7 mouse cellular contexts compared by ENCODE assay signal in the genomic region with DNA sequence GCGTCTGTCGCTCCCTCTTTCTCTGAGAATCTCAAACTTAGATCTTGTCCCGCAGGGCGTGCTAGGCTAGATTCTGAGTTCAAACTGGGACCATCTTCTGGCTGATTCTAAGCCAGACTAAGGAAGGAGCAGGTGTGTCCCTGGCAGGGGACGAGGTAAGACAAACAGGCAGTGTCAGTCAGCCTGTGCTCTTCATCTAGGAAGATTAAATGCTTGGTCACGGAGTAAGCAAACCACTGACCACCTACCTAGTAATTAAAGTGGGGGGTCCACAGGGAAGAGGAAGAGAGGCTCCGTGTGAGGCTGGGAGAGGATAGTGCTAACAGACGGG. TPM values are rescaled to one million over a fixed set of nuclear protein-coding genes. Genes with fewer than 3 reads are reported as not detected.
DNase-seq lines count a peak whose midpoint lies in the region; ATAC-seq and TF ChIP-seq lines count a peak whose summit lies in the region.

No protein-coding gene starts in this region.

- no peak for TF ChIP-seq CTCF in lung, postnatal 0 days (IDR thresholded peaks at IDR 0.05)

- peak overlapping the region; percentile 69 for H3K4me3 ChIP-seq in lung, postnatal 0 days (ENCODE audit: low read depth, low read length)
- H3K4me3 ChIP-seq in forebrain, embryonic 14.5 days (ENCODE audit: low read depth, low read length): peak overlapping the region; percentile 85
- peak overlapping the region; percentile 91 for H3K4me3 ChIP-seq in liver, embryonic 11.5 days (ENCODE audit: low read depth, low read length)
- H3K4me3 ChIP-seq in stomach, embryonic 16.5 days (replicated peaks; ENCODE audit: low read length): peak overlapping the region; percentile 59

- peaks cover 16% of the 10 kb centered on the region for H3K4me1 ChIP-seq in lung, postnatal 0 days (ENCODE audit: insufficient read depth, low read depth, low read length)
- H3K4me1 ChIP-seq in forebrain, embryonic 14.5 days (ENCODE audit: control insufficient read depth, insufficient read depth, low read length): peaks cover 6% of the 10 kb centered on the region
- peaks cover 43% of the 10 kb centered on the region for H3K4me1 ChIP-seq in liver, embryonic 11.5 days (replicated peaks; ENCODE audit: control insufficient read depth, insufficient read depth, low read length)
- H3K4me1 ChIP-seq in stomach, embryonic 16.5 days (ENCODE audit: control insufficient read depth, insufficient read depth, low read length): peaks cover 8% of the 10 kb centered on the region

- no peaks in the 10 kb centered on the region for H3K27me3 ChIP-seq in lung, postnatal 0 days (replicated peaks; ENCODE audit: insufficient read depth, low read length)
- H3K27me3 ChIP-seq in forebrain, embryonic 14.5 days (replicated peaks; ENCODE audit: control insufficient read depth, insufficient read depth, low read length): no peaks in the 10 kb centered on the region
- no peaks in the 10 kb centered on the region for H3K27me3 ChIP-seq in liver, embryonic 11.5 days (replicated peaks; ENCODE audit: control insufficient read depth, insufficient read depth, low read length)
- H3K27me3 ChIP-seq in stomach, embryonic 16.5 days (ENCODE audit: control insufficient read depth, insufficient read depth, low read length): no peaks in the 10 kb centered on the region

- H3K9ac ChIP-seq in lung, postnatal 0 days (replicated peaks; ENCODE audit: low read depth): peak overlapping the region; percentile 57; the same call in 1 of the 2 replicates
- H3K9ac ChIP-seq in forebrain, embryonic 14.5 days (ENCODE audit: low read length): peak overlapping the region; percentile 75; the same call in 1 of the 2 replicates
- peak overlapping the region; percentile 86 for H3K9ac ChIP-seq in liver, embryonic 11.5 days (ENCODE audit: low read depth, low read length)
- peak overlapping the region; percentile 72 for H3K9ac ChIP-seq in stomach, embryonic 16.5 days (ENCODE audit: low read length)

- DNase-seq in lung, postnatal 0 days (ENCODE audit: low spot score): no peak
- DNase-seq in lung, adult 18-20 months: no peak
- DNase-seq in forebrain, embryonic 14.5 days (ENCODE audit: low spot score): no peak
- DNase-seq in liver, embryonic 11.5 days (ENCODE audit: low spot score): no peak
- DNase-seq in adrenal gland, postnatal 36 days: no peak
- DNase-seq in left cerebral cortex, adult 11 months (ENCODE audit: low spot score): no peak

- H3K4me2 ChIP-seq in lung, postnatal 0 days (replicated peaks; ENCODE audit: low read depth, low read length): peak overlapping the region; percentile 74
- H3K4me2 ChIP-seq in forebrain, embryonic 14.5 days (ENCODE audit: low read length): peak overlapping the region; percentile 85
- H3K4me2 ChIP-seq in liver, embryonic 11.5 days: peak overlapping the region; percentile 76
- peak overlapping the region; percentile 85 for H3K4me2 ChIP-seq in stomach, embryonic 16.5 days (ENCODE audit: low read depth, low read length)

- H3K9me3 ChIP-seq in lung, postnatal 0 days (ENCODE audit: low read length): no peaks in the 10 kb centered on the region
- H3K9me3 ChIP-seq in forebrain, embryonic 14.5 days (replicated peaks; ENCODE audit: control insufficient read depth, low read length): no peaks in the 10 kb centered on the region
- H3K9me3 ChIP-seq in liver, embryonic 11.5 days (ENCODE audit: control insufficient read depth, low read length): no peaks in the 10 kb centered on the region
- H3K9me3 ChIP-seq in stomach, embryonic 16.5 days (replicated peaks; ENCODE audit: control insufficient read depth, low read length): no peaks in the 10 kb centered on the region

- no peak for TF ChIP-seq EP300 in lung, postnatal 0 days (IDR thresholded peaks at IDR 0.05)

- ATAC-seq in lung, postnatal 0 days: no peak
- no peak; the same call in none of the 2 replicates for ATAC-seq in forebrain, embryonic 14.5 days
- ATAC-seq in liver, embryonic 11.5 days (replicated peaks; ENCODE audit: low FRiP score): no peak
- no peak for ATAC-seq in stomach, embryonic 16.5 days (ENCODE audit: insufficient read depth, low FRiP score)

- no peak overlapping the region for H3K27ac ChIP-seq in lung, postnatal 0 days (ENCODE audit: low read length)
- no peak overlapping the region for H3K27ac ChIP-seq in forebrain, embryonic 14.5 days (ENCODE audit: low read depth, low read length)
- peak overlapping the region; percentile 90 for H3K27ac ChIP-seq in liver, embryonic 11.5 days (ENCODE audit: low read depth, low read length)
- peak overlapping the region; percentile 6; the same call in 1 of the 2 replicates for H3K27ac ChIP-seq in stomach, embryonic 16.5 days (ENCODE audit: low read length)

- peaks cover 12% of the 10 kb centered on the region for H3K36me3 ChIP-seq in lung, postnatal 0 days (ENCODE audit: insufficient read depth, low read length)
- no peaks in the 10 kb centered on the region for H3K36me3 ChIP-seq in forebrain, embryonic 14.5 days (ENCODE audit: control insufficient read depth, insufficient read depth, low read length)
- H3K36me3 ChIP-seq in liver, embryonic 11.5 days (ENCODE audit: control insufficient read depth, insufficient read depth, low read length): peaks cover 12% of the 10 kb centered on the region; the same call in 1 of the 2 replicates
- H3K36me3 ChIP-seq in stomach, embryonic 16.5 days (ENCODE audit: control insufficient read depth, insufficient read depth, low read length): no peaks in the 10 kb centered on the region; the same call in 1 of the 2 replicates

- 6% methylated on average over 8 of the region's 8 CpGs for WGBS in lung, postnatal 0 days
- 8% methylated on average over 8 of the region's 8 CpGs for WGBS in forebrain, embryonic 14.5 days
- 3% methylated on average over 8 of the region's 8 CpGs for WGBS in liver, embryonic 11.5 days
- WGBS in stomach, embryonic 16.5 days: 4% methylated on average over 8 of the region's 8 CpGs

RNA-seq across cellular contexts. Expression of a gene that starts 0.6 kb away (rescaled TPM):
- polyA plus RNA-seq in lung, postnatal 0 days (2015; fragmentation: Nextera tagmentation; extraction: Ambion mirVana): 14.8 and 16.3 TPM in 2 replicates
- 3.1 and 3.9 TPM in 2 replicates for polyA plus RNA-seq in forebrain, embryonic 14.5 days (2014; fragmentation: Nextera tagmentation; extraction: Ambion mirVana)
- polyA plus RNA-seq in liver, embryonic 11.5 days (2014; fragmentation: Nextera tagmentation; extraction: Ambion mirVana): 9.7 and 9.8 TPM in 2 replicates
- polyA plus RNA-seq in stomach, embryonic 16.5 days (2015; fragmentation: Nextera tagmentation; extraction: Ambion mirVana): 11.8 and 12.9 TPM in 2 replicates
- 10 to 100 TPM; 14.9 to 16.7 TPM for total RNA-seq in adrenal gland, postnatal 36 days (2021)

RNA-seq across cellular contexts. Expression of a gene that starts 10.5 kb away (rescaled TPM):
- polyA plus RNA-seq in lung, postnatal 0 days (2015; fragmentation: Nextera tagmentation; extraction: Ambion mirVana): 26.9 and 30.6 TPM in 2 replicates
- 19.6 and 20.0 TPM in 2 replicates for polyA plus RNA-seq in forebrain, embryonic 14.5 days (2014; fragmentation: Nextera tagmentation; extraction: Ambion mirVana)
- 43.8 and 46.9 TPM in 2 replicates for polyA plus RNA-seq in liver, embryonic 11.5 days (2014; fragmentation: Nextera tagmentation; extraction: Ambion mirVana)
- 42.4 and 42.5 TPM in 2 replicates for polyA plus RNA-seq in stomach, embryonic 16.5 days (2015; fragmentation: Nextera tagmentation; extraction: Ambion mirVana)
- 10 to 100 TPM; 36.3 to 44.5 TPM for total RNA-seq in adrenal gland, postnatal 36 days (2021)

RNA-seq across cellular contexts. Expression of a gene that starts 43.9 kb away (rescaled TPM):
- polyA plus RNA-seq in lung, postnatal 0 days (2015; fragmentation: Nextera tagmentation; extraction: Ambion mirVana): 30.0 and 30.5 TPM in 2 replicates
- polyA plus RNA-seq in forebrain, embryonic 14.5 days (2014; fragmentation: Nextera tagmentation; extraction: Ambion mirVana): 30.1 and 36.2 TPM in 2 replicates
- 42.1 and 48.7 TPM in 2 replicates for polyA plus RNA-seq in liver, embryonic 11.5 days (2014; fragmentation: Nextera tagmentation; extraction: Ambion mirVana)
- polyA plus RNA-seq in stomach, embryonic 16.5 days (2015; fragmentation: Nextera tagmentation; extraction: Ambion mirVana): 33.7 and 36.2 TPM in 2 replicates
- 10 to 100 TPM; 49.8 to 57.1 TPM for total RNA-seq in adrenal gland, postnatal 36 days (2021)

RNA-seq across cellular contexts. Expression of a gene that starts 47.7 kb away (rescaled TPM):
- 0.16 TPM in 1 of 2 replicates, not detected in the other for polyA plus RNA-seq in lung, postnatal 0 days (2015; fragmentation: Nextera tagmentation; extraction: Ambion mirVana)
- polyA plus RNA-seq in forebrain, embryonic 14.5 days (2014; fragmentation: Nextera tagmentation; extraction: Ambion mirVana): not detected in 2 replicates
- polyA plus RNA-seq in liver, embryonic 11.5 days (2014; fragmentation: Nextera tagmentation; extraction: Ambion mirVana): 0.22 TPM in 1 of 2 replicates, not detected in the other
- 0.28 TPM in 1 of 2 replicates, not detected in the other for polyA plus RNA-seq in stomach, embryonic 16.5 days (2015; fragmentation: Nextera tagmentation; extraction: Ambion mirVana)
- total RNA-seq in adrenal gland, postnatal 36 days (2021): 1 to 10 TPM; 2.4 to 3.2 TPM

RNA-seq across cellular contexts. Expression of a gene that starts 55.7 kb away (rescaled TPM):
- not detected in 2 replicates for polyA plus RNA-seq in lung, postnatal 0 days (2015; fragmentation: Nextera tagmentation; extraction: Ambion mirVana)
- polyA plus RNA-seq in forebrain, embryonic 14.5 days (2014; fragmentation: Nextera tagmentation; extraction: Ambion mirVana): 0.31 TPM in 1 of 2 replicates, not detected in the other
- polyA plus RNA-seq in liver, embryonic 11.5 days (2014; fragmentation: Nextera tagmentation; extraction: Ambion mirVana): not detected in 2 replicates
- not detected in 2 replicates for polyA plus RNA-seq in stomach, embryonic 16.5 days (2015; fragmentation: Nextera tagmentation; extraction: Ambion mirVana)
- total RNA-seq in adrenal gland, postnatal 36 days (2021): not detected

Comparison
In these comparisons a context has a peak if more than half of its experiments do, and no peak if none do; other contexts are left out.
1. H3K27ac ChIP-seq: peak in liver, embryonic 11.5 days (single experiment) and stomach, embryonic 16.5 days (single experiment); none in lung, postnatal 0 days (single experiment) and forebrain, embryonic 14.5 days (single experiment).
2. Peak in every context shown above with its lines, with median percentiles within 50 percentile points of each other: H3K4me2 ChIP-seq, H3K4me3 ChIP-seq and H3K9ac ChIP-seq.